Mouse (Mus musculus): ENCODE measurements around the gene Svep1.
A peak's percentile ranks its signal among the peaks of the same experiment; 100 is the strongest.

The Svep1 gene

DNA sequence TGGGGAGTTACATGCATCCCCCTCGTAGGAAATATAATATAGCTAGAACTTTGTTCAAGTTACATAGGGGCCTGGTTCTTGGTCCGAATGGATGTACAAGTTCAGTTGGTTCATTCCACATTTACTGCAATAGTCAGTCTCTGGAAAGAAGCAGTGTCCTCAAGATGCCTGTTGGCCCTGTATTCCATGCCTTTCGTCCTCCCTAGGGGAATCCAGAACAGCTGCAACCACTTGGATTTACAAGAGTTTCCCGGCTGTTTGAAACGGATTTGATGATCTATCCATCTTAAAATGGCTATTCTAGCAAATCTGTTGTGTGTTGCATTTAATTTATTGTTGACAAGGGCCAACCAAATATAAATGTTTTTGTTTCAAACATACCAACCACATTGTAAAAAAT lies 36.2 kb downstream of the Svep1 start:
- no peak for DNase-seq (ENCODE audit: low spot score)

- no peak for DNase-seq (ENCODE audit: low spot score)
Measured at GRCm38 (mm10) chr4:58169918-58170317, 36.7 kb downstream of the Svep1 start.

GRCm38 (mm10) chr4:58168366-58168765 lies 38.3 kb downstream of the Svep1 start:
- no peak for DNase-seq (ENCODE audit: low spot score)

DNA sequence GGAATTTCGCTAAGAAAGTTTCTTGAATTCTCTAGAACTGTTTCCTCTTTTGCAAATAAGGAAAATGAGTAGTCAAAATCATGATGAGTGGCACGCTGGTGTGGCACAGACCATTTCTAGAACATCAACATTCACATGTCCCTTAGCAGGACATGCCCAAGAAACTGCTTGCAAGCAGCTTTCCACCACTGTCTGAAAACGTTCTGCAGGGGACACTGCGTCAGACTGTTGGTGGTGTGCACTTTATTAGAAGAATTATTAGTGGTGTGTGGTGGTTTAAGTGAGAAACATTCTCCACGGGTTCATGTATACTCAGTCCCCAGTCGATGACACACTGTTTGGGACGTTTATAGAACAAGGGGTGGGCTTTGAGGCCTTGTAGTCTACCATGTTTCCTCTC lies 40.9 kb downstream of the Svep1 start:
- no peak for DNase-seq (ENCODE audit: low spot score)

DNA sequence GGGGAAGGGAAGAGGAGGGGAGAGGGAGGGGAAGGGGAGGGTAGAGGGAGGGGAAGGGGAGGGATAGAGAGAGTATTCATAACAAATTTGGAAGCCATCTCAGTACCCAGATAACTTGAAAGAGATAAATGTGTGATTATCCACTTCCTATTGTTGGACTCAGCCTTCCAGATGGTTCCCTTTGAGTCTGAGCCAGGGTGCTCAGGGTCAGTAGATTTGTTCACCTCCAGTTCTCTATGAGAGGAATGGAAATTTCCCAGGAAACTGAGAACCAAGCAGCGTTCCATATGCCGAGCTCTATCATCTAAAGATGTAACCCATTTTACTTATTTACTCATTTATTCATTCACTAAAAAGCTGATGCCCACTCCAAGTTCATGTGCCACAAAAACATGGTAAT lies 44.8 kb downstream of the Svep1 start:
- no peak for DNase-seq (ENCODE audit: low spot score)

- no peak for DNase-seq (ENCODE audit: low spot score)
Measured at GRCm38 (mm10) chr4:58159564-58159963, 47.1 kb downstream of the Svep1 start.

DNA sequence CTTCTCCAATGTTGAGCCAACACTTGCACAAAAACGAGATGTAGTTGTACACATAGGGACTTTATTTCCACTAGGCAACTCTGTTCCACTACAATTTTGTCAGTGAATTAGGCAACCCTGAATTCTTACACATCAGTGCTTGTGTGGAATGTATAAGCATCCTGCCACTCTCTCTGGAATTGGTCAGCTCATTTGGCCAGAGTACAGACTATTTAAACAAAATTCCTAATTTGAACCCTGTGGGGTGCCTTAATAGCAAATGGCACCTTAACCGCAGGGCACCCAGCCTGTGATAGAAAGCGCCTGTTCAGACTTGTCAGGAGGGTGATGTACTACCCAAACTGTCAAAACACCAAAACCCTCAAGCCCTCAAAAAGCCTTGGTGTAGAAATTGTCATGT lies 56.4 kb downstream of the Svep1 start:
- no peak for DNase-seq (ENCODE audit: low spot score)

GRCm38 (mm10) chr4:58149186-58149585 lies 57.5 kb downstream of the Svep1 start:
- no peak for DNase-seq (ENCODE audit: low spot score)

DNA sequence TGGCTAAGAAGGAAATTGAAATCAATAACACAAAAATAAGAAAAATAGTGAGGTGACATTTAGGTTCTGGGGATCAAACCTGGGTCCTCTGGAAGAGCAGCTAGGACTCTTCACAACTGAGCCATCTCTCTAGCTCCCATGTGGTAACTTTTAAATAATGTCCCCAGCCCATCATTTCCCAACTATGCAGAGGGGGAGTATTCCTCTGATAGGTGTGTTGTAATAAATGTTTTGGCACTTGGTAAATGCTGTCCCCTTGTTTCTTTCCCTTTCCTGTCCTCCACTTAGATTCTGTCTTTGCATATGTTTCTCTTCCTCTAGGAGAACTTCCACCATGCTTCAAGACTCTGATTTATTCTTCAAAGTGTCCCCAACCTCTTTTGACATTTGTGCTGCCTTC lies 58.1 kb downstream of the Svep1 start:
- no peak for DNase-seq (ENCODE audit: low spot score)

DNA sequence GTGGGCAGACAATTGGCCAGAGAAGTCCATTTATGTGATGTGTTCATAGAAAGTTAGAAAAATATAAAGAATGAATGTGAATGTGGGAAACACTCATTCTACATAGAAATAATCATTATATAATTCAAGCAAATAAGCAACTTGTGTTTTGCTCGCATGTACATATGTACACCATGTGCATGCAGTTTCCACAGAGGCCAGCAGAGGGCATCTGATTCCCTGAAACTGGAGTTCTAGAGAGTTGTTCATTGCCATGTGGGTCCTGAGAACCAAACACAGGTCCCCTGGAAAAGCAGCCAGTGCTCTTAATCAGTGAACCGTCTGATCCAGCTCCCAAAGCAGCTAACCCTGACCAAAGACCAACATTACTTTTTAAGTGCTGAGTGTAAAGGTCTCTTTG lies 60.0 kb downstream of the Svep1 start:
- DNase-seq (ENCODE audit: low spot score): peak; percentile 43

- DNase-seq (ENCODE audit: low spot score): no peak
Measured at GRCm38 (mm10) chr4:58139764-58140556, 66.7 kb downstream of the Svep1 start.

DNA sequence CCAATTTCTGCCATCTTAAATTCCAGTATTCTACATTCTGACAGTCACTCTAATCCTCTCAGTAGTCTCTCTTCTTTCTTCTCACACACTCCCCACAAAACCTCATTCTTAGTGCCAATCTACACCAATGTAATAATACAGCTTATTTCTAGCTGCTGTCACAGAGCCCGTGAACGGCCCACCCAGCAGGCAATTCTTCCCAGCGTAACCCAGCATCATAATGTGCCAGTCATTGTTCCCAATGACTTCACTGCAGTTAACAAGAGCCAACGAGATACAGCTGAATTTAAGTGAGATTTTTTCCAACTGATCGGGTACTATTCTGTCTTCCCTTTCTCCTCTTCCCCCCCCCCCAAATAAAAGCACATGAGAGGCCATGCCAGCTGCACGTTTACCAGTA lies 67.4 kb downstream of the Svep1 start:
- DNase-seq (ENCODE audit: low spot score): no peak

DNA sequence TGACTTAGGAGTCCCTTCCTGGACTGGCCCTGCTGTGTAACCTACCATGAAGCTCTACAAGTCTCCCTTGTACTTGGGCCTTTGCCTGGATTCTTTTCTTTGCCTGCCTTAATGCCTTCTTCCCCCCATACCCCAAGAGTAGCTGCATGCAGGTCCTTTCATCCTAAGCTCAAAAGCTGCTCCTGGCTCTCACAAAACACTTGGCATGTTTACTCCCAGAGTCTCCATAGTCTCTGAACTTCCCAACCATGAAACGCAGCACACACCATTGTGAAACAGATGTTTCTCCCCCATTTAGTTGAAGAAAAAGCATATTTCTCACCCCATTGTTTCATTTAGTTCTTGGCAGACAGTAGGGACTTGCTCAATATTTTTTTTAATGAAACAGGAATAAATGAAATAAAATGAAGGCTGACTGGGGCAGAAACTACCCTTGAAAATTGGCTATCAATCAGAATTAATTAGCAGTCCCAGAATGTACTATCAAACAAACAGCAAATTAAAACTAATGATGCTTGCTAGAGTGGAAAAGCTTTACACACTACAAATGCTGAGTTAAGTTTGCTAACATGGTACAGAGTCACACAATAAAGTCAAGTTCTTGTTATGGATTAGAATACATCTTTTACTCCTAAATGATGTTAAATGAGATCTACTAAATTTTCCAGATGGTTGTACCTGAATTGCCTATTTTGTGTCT lies 72.9 kb downstream of the Svep1 start:
- DNase-seq (ENCODE audit: low spot score): no peak

- DNase-seq (ENCODE audit: low spot score): no peak
Measured at GRCm38 (mm10) chr4:58129844-58130243, 76.8 kb downstream of the Svep1 start.

GRCm38 (mm10) chr4:58127024-58127423 lies 79.6 kb downstream of the Svep1 start:
- no peak for DNase-seq (ENCODE audit: low spot score)

DNA sequence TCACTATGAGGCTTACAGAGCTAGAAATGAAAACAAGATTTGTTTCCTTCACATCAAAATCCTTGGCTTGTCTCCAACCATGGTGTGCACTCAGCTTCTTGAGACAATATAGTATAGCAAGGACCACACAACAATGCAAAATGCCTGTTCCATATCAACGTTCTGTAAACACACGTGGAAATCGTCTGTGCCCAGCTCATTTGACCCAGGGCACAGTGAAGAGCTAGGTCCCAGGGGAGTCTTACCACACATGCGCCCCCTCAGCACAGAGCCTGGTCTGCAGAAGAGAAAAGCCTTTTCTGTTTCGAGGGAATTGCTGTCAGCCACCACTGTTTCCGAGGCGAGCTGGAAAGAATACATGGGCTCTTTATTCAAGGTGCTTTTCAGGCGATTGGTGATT lies 91.2 kb downstream of the Svep1 start:
- DNase-seq (ENCODE audit: low spot score): no peak

DNA sequence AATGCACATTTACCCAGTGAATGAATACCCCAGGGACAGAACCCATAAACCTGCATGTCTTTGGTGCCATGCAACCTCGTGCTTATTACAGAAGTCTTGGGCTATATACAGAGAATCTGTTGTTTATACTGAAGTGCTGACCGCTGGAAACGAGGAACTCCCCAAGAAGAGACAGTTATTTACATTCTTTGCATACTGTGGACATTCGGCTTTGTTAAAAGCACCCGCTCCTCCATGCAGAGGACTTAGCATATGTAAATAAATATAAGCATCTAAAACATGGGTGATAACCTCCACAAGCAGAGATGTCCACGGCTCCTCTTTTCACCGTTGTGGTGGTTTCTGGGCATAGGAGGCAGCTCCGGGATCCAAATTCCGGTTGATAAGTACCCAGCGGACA lies 95.7 kb downstream of the Svep1 start:
- DNase-seq (ENCODE audit: low spot score): no peak

GRCm38 (mm10) chr4:58109793-58110192 lies 96.9 kb downstream of the Svep1 start:
- DNase-seq (ENCODE audit: low spot score): no peak

- DNase-seq (ENCODE audit: low spot score): no peak
Measured at GRCm38 (mm10) chr4:58108364-58108763, 98.3 kb downstream of the Svep1 start.

DNA sequence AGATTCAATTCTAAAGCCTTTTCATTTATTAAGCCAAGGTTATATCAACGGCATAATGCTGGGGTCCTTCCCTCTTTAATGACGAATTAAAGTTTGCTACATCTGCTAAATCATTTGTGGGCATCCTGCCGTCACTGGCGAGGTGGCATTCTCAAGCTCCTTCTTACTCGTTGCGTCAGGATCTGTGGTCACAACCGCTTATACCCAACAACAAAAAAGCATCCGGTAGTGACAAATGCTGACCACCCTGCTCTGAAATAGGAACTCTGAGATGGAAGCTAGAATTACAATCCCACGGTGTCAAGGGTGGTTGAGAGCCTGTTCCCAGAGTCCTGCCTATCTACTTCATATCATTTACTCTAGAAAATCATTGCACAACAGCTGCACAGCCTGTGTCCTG lies 108.9 kb downstream of the Svep1 start:
- no peak for DNase-seq (ENCODE audit: low spot score)

- DNase-seq (ENCODE audit: low spot score): no peak
Measured at GRCm38 (mm10) chr4:58086738-58087137, 119.9 kb downstream of the Svep1 start.

- DNase-seq (ENCODE audit: low spot score): no peak
Measured at GRCm38 (mm10) chr4:58086151-58086550, 120.5 kb downstream of the Svep1 start.

- no peak for DNase-seq (ENCODE audit: low spot score)
Measured at GRCm38 (mm10) chr4:58085340-58085739, 121.3 kb downstream of the Svep1 start.

- DNase-seq (ENCODE audit: low spot score): no peak
Measured at GRCm38 (mm10) chr4:58084155-58084554, 122.5 kb downstream of the Svep1 start.
